Mouse (Mus musculus) adrenal gland, adult 2 months (tissue): ENCODE results near the gene Ilvbl. TPM values are rescaled to one million over a fixed set of nuclear protein-coding genes. Genes with fewer than 3 reads are reported as not detected.
"Not testable (repeated sequence)": the region's sequence is repeated elsewhere in the genome, so short reads cannot be mapped to it uniquely, and the experiment has no call there.

Experiments used
- DNase-seq: peaks from one replicate; pipeline ENCODE4 v3.0.0; 2021
- microRNA-seq, 2 experiments: library from miRNA; unstranded; fragments of <30 nt; microRNA quantifications; one replicate each; pipeline ENCODE4 v1.2.0; 2021
- polyA plus RNA-seq: library from polyadenylated mRNA; depleted of rRNA; stranded (reverse); fragments of >200 nt; gene quantifications from 2 replicates; pipeline ENCODE4 v1.2.3, GENCODE M21; 2012; rRNA removed
- total RNA-seq, 2 experiments: library from RNA; stranded (reverse); gene quantifications; 2 replicates each; pipeline ENCODE4 v1.2.3; 2021

Gene Ilvbl
- total and polyA plus RNA-seq, 3 experiments = 39.1 to 70.4 (median 53.5) TPM

DNA sequence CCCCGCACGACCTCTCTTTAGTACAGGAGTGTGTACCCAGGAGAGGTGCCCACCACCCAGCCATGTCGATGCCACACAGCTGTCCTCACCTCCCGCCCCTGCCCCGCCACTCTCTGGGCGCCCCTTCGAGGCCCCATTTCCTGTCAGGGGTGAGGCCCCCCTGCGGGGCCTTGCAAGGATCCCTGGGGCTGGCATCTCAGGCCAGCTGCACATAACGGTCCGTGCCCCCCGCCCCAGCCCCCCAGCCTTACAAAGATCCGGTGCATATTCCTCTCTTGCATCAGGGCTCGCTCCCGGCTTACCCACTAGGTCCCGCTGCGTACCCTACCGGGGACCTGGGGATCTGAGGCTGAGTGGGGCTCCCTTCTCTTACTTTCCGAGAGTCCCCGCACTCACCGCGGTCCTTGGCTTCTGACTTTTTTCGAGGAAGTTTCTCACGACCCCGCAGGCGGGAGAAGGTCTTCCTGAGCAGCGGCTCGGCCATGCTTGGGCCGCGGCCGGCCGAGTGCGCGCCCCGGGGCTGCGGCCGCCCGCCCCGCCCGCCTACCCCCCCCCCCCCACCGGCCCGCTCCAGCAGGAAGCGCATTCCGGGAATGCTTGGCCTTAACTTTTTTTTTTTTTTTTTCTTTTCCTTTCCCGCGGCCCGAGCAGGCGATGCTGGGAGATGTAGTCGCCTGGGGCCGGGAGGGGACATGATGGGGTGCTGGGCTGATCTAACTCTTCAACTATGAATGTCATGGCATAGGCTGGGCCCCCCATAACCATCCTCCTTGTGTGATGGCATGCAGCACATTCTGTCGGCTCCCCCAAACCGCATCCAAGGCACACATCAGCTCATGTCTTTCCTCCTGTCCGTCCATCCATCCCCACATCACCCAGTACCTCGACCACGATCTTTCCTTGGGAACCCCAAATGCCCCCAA is 17.5 kb downstream of the Ilvbl start, which contains the start of gene Syde1:
Gene Syde1, minus strand, starts transcription at position 559 of the 923 bp plus-strand sequence.
- DNase-seq = peak; percentile 72

GRCm38 (mm10) chr10:78592856-78593379 is 18.8 kb downstream of the Ilvbl start:
- no peak for DNase-seq

DNA sequence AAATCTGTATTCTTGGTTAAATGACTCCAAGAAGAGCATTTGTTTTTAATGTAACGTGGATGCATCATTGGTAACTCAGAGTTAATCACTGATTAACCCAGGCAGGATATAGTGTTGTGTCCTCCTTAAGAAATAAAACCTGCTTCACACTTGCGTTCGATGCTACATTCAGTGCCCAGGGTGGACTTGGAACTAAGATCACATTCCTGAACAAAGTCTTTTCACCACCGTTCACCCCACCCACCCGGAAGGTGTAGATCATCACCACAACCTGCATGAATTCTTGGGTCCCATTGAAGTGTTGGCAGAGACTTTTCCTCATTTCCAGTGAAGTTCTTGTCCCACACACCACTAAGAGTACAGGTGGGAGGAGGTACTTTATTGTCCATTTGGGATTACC is 19.6 kb downstream of the Ilvbl start:
- DNase-seq = no peak

- DNase-seq = no peak
These were observed 20.0 kb downstream of the Ilvbl start for GRCm38 (mm10) chr10:78594157-78594556.

- no peak for DNase-seq
These were observed 20.4 kb downstream of the Ilvbl start for GRCm38 (mm10) chr10:78594566-78594965.

DNA sequence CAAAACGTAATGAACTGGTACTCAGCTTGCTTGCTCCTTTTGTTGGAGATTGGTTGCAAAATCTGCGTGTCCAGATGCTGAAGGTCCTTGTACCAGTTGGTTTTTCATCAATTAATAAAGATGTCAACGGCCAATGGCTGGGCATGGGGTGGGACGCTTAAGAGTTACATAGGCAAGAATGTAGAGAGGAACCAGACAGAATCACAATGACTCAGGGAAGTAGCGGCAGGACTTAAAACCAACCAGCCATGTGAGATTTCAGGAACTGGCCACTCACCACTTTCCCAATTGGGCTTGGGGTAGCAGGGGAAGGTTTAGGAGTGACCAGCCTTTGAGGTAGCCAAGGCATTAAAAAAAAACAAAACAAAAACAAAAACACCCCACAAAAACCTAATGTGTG is 25.7 kb downstream of the Ilvbl start:
- no peak for DNase-seq

DNA sequence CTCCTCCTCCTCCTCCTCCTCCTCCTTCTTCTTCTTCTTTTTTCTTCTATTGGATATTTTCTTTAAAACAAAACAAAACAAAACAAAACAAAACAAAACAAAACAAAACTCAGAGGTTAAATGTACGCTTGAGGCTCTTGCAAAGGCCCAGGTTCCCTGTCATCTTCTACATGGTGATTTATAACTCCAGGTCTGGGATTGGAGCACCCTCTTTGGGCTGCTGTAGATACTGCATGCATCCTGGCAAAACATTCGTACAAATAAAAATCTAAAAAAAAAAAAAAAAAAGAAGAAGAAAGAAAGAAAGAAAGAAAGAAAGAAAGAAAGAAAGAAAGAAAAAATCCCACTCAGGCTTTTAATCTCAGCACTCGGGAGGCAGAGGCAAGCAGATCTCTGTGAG is 30.9 kb downstream of the Ilvbl start:
- DNase-seq = peak; percentile 31

- peak; percentile 53 for DNase-seq
These were observed 33.5 kb downstream of the Ilvbl start for GRCm38 (mm10) chr10:78607602-78608001.

DNA sequence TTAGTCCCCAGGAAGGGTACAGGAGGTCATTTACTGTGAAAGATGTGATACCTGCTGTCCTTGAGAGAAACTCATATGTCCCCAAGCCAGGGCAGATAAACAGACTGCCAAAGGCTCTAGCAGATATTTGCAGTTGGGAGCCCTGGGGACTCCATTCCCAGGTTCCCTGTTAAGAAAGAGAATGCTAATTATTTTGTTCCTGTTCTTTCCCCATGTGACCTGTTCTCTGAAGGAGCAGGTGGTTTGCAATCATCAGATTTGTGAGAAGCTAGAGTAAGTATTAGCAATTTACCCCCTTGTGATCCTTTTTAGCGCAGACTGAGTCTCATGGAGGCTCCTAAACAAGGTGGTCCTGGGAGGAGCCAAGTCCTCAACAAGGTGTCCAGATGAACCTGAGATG is 43.8 kb downstream of the Ilvbl start, which contains the start of gene Olfr1357:
Gene Olfr1357, minus strand, starts transcription at position 101 of the 400 bp plus-strand sequence.
- DNase-seq = no peak

- not testable (repeated sequence) for DNase-seq
These were observed 49.0 kb downstream of the Ilvbl start for GRCm38 (mm10) chr10:78623143-78623542.

GRCm38 (mm10) chr10:78630194-78630593 is 56.0 kb downstream of the Ilvbl start:
- DNase-seq = no peak

- DNase-seq = no peak
These were observed 58.2 kb downstream of the Ilvbl start for GRCm38 (mm10) chr10:78632311-78632710.

Small RNA genes lying within 50 kb of the gene (microRNA-seq; reads per million reads assigned to microRNA genes)
- 0 reads per million in 2 experiments for gene Gm27541

Other genes with a start within 250 kb of the Ilvbl start
- gene Agpat3, start 221.9 kb upstream of the Ilvbl start, total RNA-seq = 100 to 1,000 TPM; 346 to 422 TPM
- 543 and 654 TPM in 2 replicates for gene Agpat3, start 221.9 kb upstream of the Ilvbl start, polyA plus RNA-seq
- gene Rrp1, start 161.3 kb upstream of the Ilvbl start, total RNA-seq = 100 to 1,000 TPM; 234 to 244 TPM
- 52.6 and 73.7 TPM in 2 replicates for gene Rrp1, start 161.3 kb upstream of the Ilvbl start, polyA plus RNA-seq
- 100 to 1,000 TPM; 380 to 402 TPM for gene Cstb, start 148.7 kb upstream of the Ilvbl start, total RNA-seq
- gene Cstb, start 148.7 kb upstream of the Ilvbl start, polyA plus RNA-seq = 67.7 and 81.7 TPM in 2 replicates
- gene Pdxk, start 109.4 kb upstream of the Ilvbl start, total RNA-seq = 10 to 100 TPM; 21.7 to 31.2 TPM
- 18.7 and 21.3 TPM in 2 replicates for gene Pdxk, start 109.4 kb upstream of the Ilvbl start, polyA plus RNA-seq
- not detected for gene Olfr1358, start 56.9 kb upstream of the Ilvbl start, total RNA-seq
- not detected in 2 replicates for gene Olfr1358, start 56.9 kb upstream of the Ilvbl start, polyA plus RNA-seq
- 10 to 100 TPM; 24.3 to 71.0 TPM for gene Syde1, start 17.6 kb downstream of the Ilvbl start, total RNA-seq
- gene Syde1, start 17.6 kb downstream of the Ilvbl start, polyA plus RNA-seq = 57.6 and 66.8 TPM in 2 replicates
- gene Olfr1357, start 43.7 kb downstream of the Ilvbl start, total RNA-seq = not detected
- not detected in 2 replicates for gene Olfr1357, start 43.7 kb downstream of the Ilvbl start, polyA plus RNA-seq
- gene Casp14, start 143.9 kb downstream of the Ilvbl start, total RNA-seq = not detected
- not detected in 2 replicates for gene Casp14, start 143.9 kb downstream of the Ilvbl start, polyA plus RNA-seq
- gene Ccdc105, start 178.7 kb downstream of the Ilvbl start, total RNA-seq = not detected
- 0.07 TPM in 1 of 2 replicates, not detected in the other for gene Ccdc105, start 178.7 kb downstream of the Ilvbl start, polyA plus RNA-seq
- gene Slc1a6, start 206.2 kb downstream of the Ilvbl start, total RNA-seq = under 1 TPM in 1 of 2 experiments, not detected in 1; 0.21 TPM
- gene Slc1a6, start 206.2 kb downstream of the Ilvbl start, polyA plus RNA-seq = 0.04 and 0.57 TPM in 2 replicates